Mouse (Mus musculus) small intestine, adult 2 months (tissue): ENCODE measurements around the gene Nkd1. TPM values are rescaled to one million over a fixed set of nuclear protein-coding genes. Genes with fewer than 3 reads are reported as not detected.
A peak's percentile ranks its signal among the peaks of the same experiment; 100 is the strongest.

Experiments
- H3K27ac ChIP-seq: fragments of 200-500 bp; 2 replicates; pipeline ENCODE4 v1.5.1; 2012; ENCODE audit warnings: low read depth, low read length, control low read depth, inconsistent platforms; ENCODE audit not compliant: insufficient read depth
- H3K27me3 ChIP-seq: fragments of 200-500 bp; 2 replicates; pipeline ENCODE4 v1.6.1; 2012; ENCODE audit warnings: mild to moderate bottlenecking, moderate library complexity, low read length, inconsistent platforms; ENCODE audit not compliant: control insufficient read depth, insufficient read depth
- H3K36me3 ChIP-seq: fragments of 200-500 bp; 2 replicates; pipeline ENCODE4 v1.6.1; 2012; ENCODE audit warnings: mild to moderate bottlenecking, low read length, control low read depth, inconsistent platforms; ENCODE audit not compliant: control insufficient read depth, insufficient read depth
- H3K4me1 ChIP-seq: fragments of 200-500 bp; 2 replicates; pipeline ENCODE4 v1.6.1; 2012; ENCODE audit warnings: low read length, inconsistent platforms, mixed read lengths; ENCODE audit not compliant: control insufficient read depth, insufficient read depth, insufficient read length
- H3K4me3 ChIP-seq: fragments of 200-500 bp; 2 replicates; pipeline ENCODE4 v1.5.1; 2012; ENCODE audit warnings: low read depth, mild to moderate bottlenecking, control low read depth, inconsistent platforms, low read length, moderate library complexity
- CTCF ChIP-seq: fragments of 200-500 bp; IDR thresholded peaks from 2 replicates; pipeline ENCODE4 v1.5.1; 2012; ENCODE audit warnings: low read depth, mild to moderate bottlenecking, control low read depth, inconsistent platforms, low read length, moderate library complexity, mixed read lengths; ENCODE audit not compliant: insufficient replicate concordance, insufficient read length; ENCODE audit errors: extremely low read depth
- POLR2A ChIP-seq: fragments of 200-500 bp; IDR thresholded peaks from 2 replicates; pipeline ENCODE4 v1.6.1; 2012; ENCODE audit warnings: low read depth, mild to moderate bottlenecking, control low read depth, inconsistent platforms, low read length, moderate library complexity
- WGBS: fragments of 180-500 bp; shearing (Covaris S2); methylation state at CpG from one replicate; pipeline ENCODE4 v1.1.7; 2018; 5-methylcytosine and 5-hydroxymethylcytosine counted together
- polyA plus RNA-seq: library from polyadenylated mRNA; depleted of rRNA; stranded (reverse); fragments of >200 nt; gene quantifications from 2 replicates; pipeline ENCODE4 v1.2.3, GENCODE M21; 2012

Gene Nkd1
- polyA plus RNA-seq, 1 experiment = 18.3 TPM

- Histone ChIP-seq H3K36me3 (peaks cover 36% of the 10 kb centered on the region), H3K4me1 (peaks cover 15% of the 10 kb centered on the region), H3K27ac (no peak overlapping the region), H3K4me3 (no peak overlapping the region), H3K27me3 (no peaks in the 10 kb centered on the region)
- WGBS = 71% methylated on average over 4 of the region's 4 CpGs
- TF ChIP-seq CTCF = no peak
- no peak for TF ChIP-seq POLR2A
Observed at GRCm38 (mm10) chr8:88630225-88630624, 109.1 kb downstream of the Nkd1 start.

GRCm38 (mm10) chr8:88631081-88631480 is 109.9 kb downstream of the Nkd1 start:
- TF ChIP-seq POLR2A (no peak), CTCF (peak; percentile 32; the same call in 1 of the 2 replicates)
- Histone ChIP-seq H3K4me1 (peaks cover 15% of the 10 kb centered on the region), H3K27ac (no peak overlapping the region), H3K27me3 (no peaks in the 10 kb centered on the region), H3K4me3 (no peak overlapping the region), H3K36me3 (peaks cover 29% of the 10 kb centered on the region)

- no peaks in the 10 kb centered on the region for H3K27me3 ChIP-seq
- TF ChIP-seq CTCF = no peak
- TF ChIP-seq POLR2A = no peak
- peaks cover 15% of the 10 kb centered on the region for H3K36me3 ChIP-seq
- H3K4me3 ChIP-seq = no peak overlapping the region
- H3K27ac ChIP-seq = peak overlapping the region; percentile 30; the same call in 1 of the 2 replicates
- WGBS = 77% methylated on average over 7 of the region's 7 CpGs
- peaks cover 9% of the 10 kb centered on the region; the same call in 1 of the 2 replicates for H3K4me1 ChIP-seq
Observed at GRCm38 (mm10) chr8:88633343-88633765, 112.2 kb downstream of the Nkd1 start.

- Histone ChIP-seq H3K4me3 (peak within 1 kb of the TSS; percentile 91), H3K27ac (peak within 1 kb of the TSS; percentile 90), H3K4me1 (peaks cover 9% of the 10 kb centered on the region; the same call in 1 of the 2 replicates), H3K36me3 (peaks cover under 1% of the 10 kb centered on the region; the same call in 1 of the 2 replicates), H3K27me3 (no peaks in the 10 kb centered on the region)
- TF ChIP-seq CTCF = no peak
- TF ChIP-seq POLR2A = peak; percentile 40; the same call in 1 of the 2 replicates
- 32% methylated on average over 14 of the region's 14 CpGs for WGBS
Observed at GRCm38 (mm10) chr8:88635474-88636397, 114.6 kb downstream of the Nkd1 start, which contains the start of gene Snx20. Gene Snx20, minus strand, starts transcription at chr8:88636128.

GRCm38 (mm10) chr8:88637092-88638000 is 116.2 kb downstream of the Nkd1 start:
- Histone ChIP-seq H3K4me1 (peaks cover 10% of the 10 kb centered on the region; the same call in 1 of the 2 replicates), H3K27me3 (no peaks in the 10 kb centered on the region), H3K4me3 (no peak overlapping the region), H3K27ac (peak overlapping the region; percentile 44), H3K36me3 (no peaks in the 10 kb centered on the region; the same call in 1 of the 2 replicates)
- no peak for TF ChIP-seq POLR2A
- no peak for TF ChIP-seq CTCF
- 77% methylated on average over 9 of the region's 9 CpGs for WGBS

GRCm38 (mm10) chr8:88638908-88639307 is 117.8 kb downstream of the Nkd1 start:
- Histone ChIP-seq H3K27ac (no peak overlapping the region), H3K36me3 (no peaks in the 10 kb centered on the region; the same call in 1 of the 2 replicates), H3K27me3 (no peaks in the 10 kb centered on the region), H3K4me1 (peaks cover 9% of the 10 kb centered on the region; the same call in 1 of the 2 replicates), H3K4me3 (no peak overlapping the region)
- TF ChIP-seq CTCF (no peak), POLR2A (no peak)
- WGBS = 89% methylated on average over 3 of the region's 3 CpGs
